Mouse (Mus musculus): ENCODE results near the gene Sfi1. TPM values are rescaled to one million over a fixed set of nuclear protein-coding genes. Genes with fewer than 3 reads are reported as not detected.
"Not testable (repeated sequence)": the region's sequence is repeated elsewhere in the genome, so short reads cannot be mapped to it uniquely, and the experiment has no call there.

Gene Sfi1
- total and polyA plus RNA-seq, 3 experiments = 49.8 to 180 (median 83.6) TPM

DNA sequence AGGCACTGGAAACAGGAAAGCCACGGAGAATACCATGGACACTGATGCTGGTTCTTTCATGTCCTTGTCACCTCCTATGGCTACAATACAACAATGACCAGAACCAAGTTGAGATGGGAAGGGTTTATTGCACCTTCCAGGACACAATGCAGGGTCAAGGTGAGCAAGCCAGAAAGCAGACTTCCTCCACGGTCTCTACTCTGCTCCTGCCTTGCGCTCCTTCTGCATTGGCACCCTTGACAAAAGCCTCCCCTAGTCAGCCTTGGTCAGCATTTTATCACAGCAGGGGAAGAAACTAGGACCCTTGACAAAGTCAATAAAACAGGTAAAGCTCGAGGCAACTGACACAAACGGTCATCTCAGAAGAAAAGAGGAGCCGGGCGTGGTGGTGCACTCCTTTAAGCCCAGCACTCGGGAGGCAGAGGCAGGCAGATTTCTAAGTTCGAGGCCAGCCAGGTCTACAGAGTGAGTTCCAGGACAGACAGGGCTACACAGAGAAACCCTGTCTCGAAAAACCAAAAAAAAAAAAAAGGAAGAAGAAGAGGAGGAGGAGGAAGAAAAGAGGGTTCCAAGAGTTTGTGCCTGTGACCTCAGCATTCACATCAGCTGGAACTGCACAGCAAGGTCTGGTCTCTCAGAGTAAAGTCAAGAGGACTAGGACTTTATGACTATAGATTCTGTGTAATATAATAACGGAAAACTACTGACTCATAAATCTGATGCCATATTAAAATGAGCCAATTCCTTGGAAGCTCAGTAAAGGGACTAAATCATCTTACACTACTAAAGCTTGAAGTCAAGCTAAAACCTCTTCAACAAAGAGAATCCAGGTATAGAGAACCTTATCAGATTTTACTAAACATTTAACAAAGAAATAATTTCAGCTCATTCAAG is 19.6 kb downstream of the Sfi1 start:
- H3K27me3 ChIP-seq (ENCODE audit: control insufficient read depth in 1 of 2, insufficient read depth in 2 of 2, low read length in 2 of 2); H3K9ac ChIP-seq (ENCODE audit: control insufficient read depth, low read depth, low read length, poor library complexity, severe bottlenecking); H3K79me2 ChIP-seq (ENCODE audit: control insufficient read depth, insufficient read depth, low read length, poor library complexity); H3K36me3 ChIP-seq (ENCODE audit: control insufficient read depth in 1 of 2, insufficient read depth in 2 of 2, low read length in 2 of 2); H3K9me3 ChIP-seq (replicated peaks; ENCODE audit: insufficient read depth, low read length); H3K4me3 ChIP-seq (ENCODE audit: control insufficient read depth in 1 of 2, insufficient read depth in 1 of 2, low read depth in 2 of 2, low read length in 2 of 2); H3K27ac ChIP-seq (ENCODE audit: control insufficient read depth, low read depth, low read length); H3K4me1 ChIP-seq (ENCODE audit: control insufficient read depth in 1 of 2, insufficient read depth in 2 of 2, low read length in 2 of 2): not testable (repeated sequence)
- TF ChIP-seq ZNF384 (IDR thresholded peaks at IDR 0.05; ENCODE audit: low read depth, low read length) = peak; percentile 36; the same call in 1 of the 2 replicates
- peak; percentile 42 for DNase-seq (ENCODE audit: low read depth, low spot score)

DNA sequence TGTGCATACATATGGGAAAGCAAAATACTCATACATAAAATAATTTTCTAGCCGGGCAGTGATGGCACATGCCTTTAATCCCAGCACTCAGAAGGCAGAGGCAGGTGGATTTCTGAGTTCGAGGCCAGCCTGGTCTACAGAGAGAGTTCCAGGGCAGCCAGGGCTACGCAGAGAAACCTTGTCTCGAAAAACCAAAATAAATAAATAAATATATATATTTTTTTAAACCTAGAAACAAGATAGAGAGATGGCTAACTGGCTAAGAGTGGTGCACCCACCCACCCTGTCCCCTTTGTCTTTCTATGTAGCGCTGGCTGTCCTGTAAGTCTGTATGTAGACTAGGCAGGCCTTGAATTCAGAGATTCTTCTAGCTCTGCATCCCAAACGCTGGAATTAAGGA is 20.7 kb downstream of the Sfi1 start:
- H3K27ac ChIP-seq (ENCODE audit: control insufficient read depth, low read depth, low read length); H3K79me2 ChIP-seq (ENCODE audit: control insufficient read depth, insufficient read depth, low read length, poor library complexity); H3K27me3 ChIP-seq (ENCODE audit: control insufficient read depth in 1 of 2, insufficient read depth in 2 of 2, low read length in 2 of 2); H3K9me3 ChIP-seq (replicated peaks; ENCODE audit: insufficient read depth, low read length); DNase-seq (ENCODE audit: low read depth, low spot score); H3K4me3 ChIP-seq (ENCODE audit: control insufficient read depth in 1 of 2, insufficient read depth in 1 of 2, low read depth in 2 of 2, low read length in 2 of 2); H3K36me3 ChIP-seq (ENCODE audit: control insufficient read depth in 1 of 2, insufficient read depth in 2 of 2, low read length in 2 of 2); H3K4me1 ChIP-seq (ENCODE audit: control insufficient read depth in 1 of 2, insufficient read depth in 2 of 2, low read length in 2 of 2); H3K9ac ChIP-seq (ENCODE audit: control insufficient read depth, low read depth, low read length, poor library complexity, severe bottlenecking): not testable (repeated sequence)

DNA sequence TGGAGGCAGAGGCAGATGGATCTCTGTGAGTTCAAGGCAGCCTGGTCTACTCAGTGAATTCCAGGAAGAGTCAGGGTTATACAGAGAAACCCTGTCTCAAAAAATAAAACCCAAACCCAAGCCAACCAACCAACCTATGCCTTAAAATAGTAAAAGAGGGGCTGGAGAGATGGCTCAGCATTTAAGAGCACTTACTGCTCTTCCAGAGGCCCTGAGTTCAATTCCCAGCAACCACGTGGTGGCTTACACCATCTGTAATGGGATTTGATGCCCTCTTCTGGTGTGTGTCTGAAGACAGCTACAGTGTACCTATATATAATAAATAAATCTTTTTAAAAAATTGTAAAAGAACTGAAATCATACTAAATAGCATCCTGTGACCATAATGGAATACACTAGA is 21.3 kb downstream of the Sfi1 start:
- H3K9me3 ChIP-seq (replicated peaks; ENCODE audit: insufficient read depth, low read length); H3K4me1 ChIP-seq (ENCODE audit: control insufficient read depth in 1 of 2, insufficient read depth in 2 of 2, low read length in 2 of 2); H3K36me3 ChIP-seq (ENCODE audit: control insufficient read depth in 1 of 2, insufficient read depth in 2 of 2, low read length in 2 of 2); H3K27ac ChIP-seq (ENCODE audit: control insufficient read depth, low read depth, low read length); H3K27me3 ChIP-seq (ENCODE audit: control insufficient read depth in 1 of 2, insufficient read depth in 2 of 2, low read length in 2 of 2); H3K4me3 ChIP-seq (ENCODE audit: control insufficient read depth in 1 of 2, insufficient read depth in 1 of 2, low read depth in 2 of 2, low read length in 2 of 2); H3K79me2 ChIP-seq (ENCODE audit: control insufficient read depth, insufficient read depth, low read length, poor library complexity); DNase-seq (ENCODE audit: low read depth, low spot score); H3K9ac ChIP-seq (ENCODE audit: control insufficient read depth, low read depth, low read length, poor library complexity, severe bottlenecking): not testable (repeated sequence)

DNA sequence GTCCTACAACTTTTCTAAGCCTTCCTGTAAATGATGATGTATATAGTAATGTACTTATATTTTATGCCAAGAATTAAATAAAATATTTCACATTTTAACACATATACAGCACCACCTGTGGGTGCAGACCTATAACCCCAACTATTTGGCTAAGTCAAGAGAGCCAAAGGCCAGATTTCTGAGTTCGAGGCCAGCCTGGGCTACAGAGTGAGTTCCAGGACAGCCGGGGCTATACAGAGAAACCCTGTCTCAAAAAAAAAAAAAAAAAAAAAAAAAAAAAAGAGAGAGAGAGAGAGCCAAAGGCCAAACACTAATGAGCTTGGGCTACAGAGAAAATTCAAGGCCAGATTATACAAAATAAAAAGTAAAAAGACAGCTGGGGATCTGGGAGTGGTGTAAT is 24.2 kb downstream of the Sfi1 start:
- H3K27ac ChIP-seq (ENCODE audit: control insufficient read depth, low read depth, low read length) = not testable (repeated sequence)

DNA sequence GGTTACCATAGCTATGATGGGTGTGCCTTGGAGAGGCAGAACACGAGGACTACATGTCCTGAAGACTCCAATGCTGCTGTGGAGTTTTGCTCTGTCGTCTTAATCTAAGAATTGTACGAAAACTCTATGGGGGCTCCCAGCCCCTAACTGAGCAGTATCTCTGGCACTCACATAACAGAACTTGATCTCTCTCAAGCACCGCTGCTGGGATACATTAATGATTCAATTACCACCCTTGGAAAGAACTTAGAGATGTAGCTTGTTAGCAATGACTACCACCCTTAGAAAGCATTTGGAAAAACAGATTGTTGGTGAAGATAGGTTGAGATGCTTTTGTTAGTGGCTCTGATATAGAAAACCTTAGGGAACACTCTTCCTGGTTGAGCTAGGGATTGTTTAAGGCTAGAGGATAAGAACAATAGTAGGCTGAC is 25.7 kb downstream of the Sfi1 start:
- peak; percentile 36 for DNase-seq (ENCODE audit: low read depth, low spot score)
- not testable (repeated sequence) for H3K4me3 ChIP-seq (ENCODE audit: control insufficient read depth in 1 of 2, insufficient read depth in 1 of 2, low read depth in 2 of 2, low read length in 2 of 2); H3K9ac ChIP-seq (ENCODE audit: control insufficient read depth, low read depth, low read length, poor library complexity, severe bottlenecking); H3K9me3 ChIP-seq (replicated peaks; ENCODE audit: insufficient read depth, low read length); H3K36me3 ChIP-seq (ENCODE audit: control insufficient read depth in 1 of 2, insufficient read depth in 2 of 2, low read length in 2 of 2); H3K27me3 ChIP-seq (ENCODE audit: control insufficient read depth in 1 of 2, insufficient read depth in 2 of 2, low read length in 2 of 2); H3K4me1 ChIP-seq (ENCODE audit: control insufficient read depth in 1 of 2, insufficient read depth in 2 of 2, low read length in 2 of 2); H3K27ac ChIP-seq (ENCODE audit: control insufficient read depth, low read depth, low read length); H3K79me2 ChIP-seq (ENCODE audit: control insufficient read depth, insufficient read depth, low read length, poor library complexity)

More for the DNA sequence above, 24.2 kb downstream of the Sfi1 start:
- not testable (repeated sequence) for H3K79me2 ChIP-seq (ENCODE audit: control insufficient read depth, insufficient read depth, low read length, poor library complexity); H3K9me3 ChIP-seq (replicated peaks; ENCODE audit: insufficient read depth, low read length); H3K4me1 ChIP-seq (ENCODE audit: control insufficient read depth in 1 of 2, insufficient read depth in 2 of 2, low read length in 2 of 2); DNase-seq (ENCODE audit: low read depth, low spot score); H3K27me3 ChIP-seq (ENCODE audit: control insufficient read depth in 1 of 2, insufficient read depth in 2 of 2, low read length in 2 of 2); H3K9ac ChIP-seq (ENCODE audit: control insufficient read depth, low read depth, low read length, poor library complexity, severe bottlenecking); H3K36me3 ChIP-seq (ENCODE audit: control insufficient read depth in 1 of 2, insufficient read depth in 2 of 2, low read length in 2 of 2); H3K4me3 ChIP-seq (ENCODE audit: control insufficient read depth in 1 of 2, insufficient read depth in 1 of 2, low read depth in 2 of 2, low read length in 2 of 2)

DNA sequence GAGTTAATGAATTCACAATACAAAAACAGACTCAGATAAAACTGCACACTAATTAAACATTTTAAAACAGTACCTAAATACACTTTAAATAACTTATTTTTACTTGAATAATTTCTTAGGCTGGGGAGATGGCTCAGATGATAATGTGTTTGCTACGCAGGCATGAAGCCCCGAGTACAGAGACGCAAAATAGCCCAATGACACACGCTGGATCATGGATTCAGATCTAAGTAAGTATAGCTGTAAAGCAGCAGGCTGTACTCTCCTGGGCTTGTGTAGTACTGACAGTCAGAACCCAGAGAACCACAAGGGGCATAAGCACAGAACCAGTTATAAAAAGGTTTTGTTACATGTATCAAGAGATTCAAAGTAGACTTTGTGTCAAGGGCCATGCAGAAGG is 26.1 kb downstream of the Sfi1 start:
- H3K4me1 ChIP-seq (ENCODE audit: control insufficient read depth in 1 of 2, insufficient read depth in 2 of 2, low read length in 2 of 2); H3K36me3 ChIP-seq (ENCODE audit: control insufficient read depth in 1 of 2, insufficient read depth in 2 of 2, low read length in 2 of 2); H3K79me2 ChIP-seq (ENCODE audit: control insufficient read depth, insufficient read depth, low read length, poor library complexity); H3K27me3 ChIP-seq (ENCODE audit: control insufficient read depth in 1 of 2, insufficient read depth in 2 of 2, low read length in 2 of 2); DNase-seq (ENCODE audit: low read depth, low spot score); H3K4me3 ChIP-seq (ENCODE audit: control insufficient read depth in 1 of 2, insufficient read depth in 1 of 2, low read depth in 2 of 2, low read length in 2 of 2); H3K9ac ChIP-seq (ENCODE audit: control insufficient read depth, low read depth, low read length, poor library complexity, severe bottlenecking); H3K9me3 ChIP-seq (replicated peaks; ENCODE audit: insufficient read depth, low read length); H3K27ac ChIP-seq (ENCODE audit: control insufficient read depth, low read depth, low read length): not testable (repeated sequence)

DNA sequence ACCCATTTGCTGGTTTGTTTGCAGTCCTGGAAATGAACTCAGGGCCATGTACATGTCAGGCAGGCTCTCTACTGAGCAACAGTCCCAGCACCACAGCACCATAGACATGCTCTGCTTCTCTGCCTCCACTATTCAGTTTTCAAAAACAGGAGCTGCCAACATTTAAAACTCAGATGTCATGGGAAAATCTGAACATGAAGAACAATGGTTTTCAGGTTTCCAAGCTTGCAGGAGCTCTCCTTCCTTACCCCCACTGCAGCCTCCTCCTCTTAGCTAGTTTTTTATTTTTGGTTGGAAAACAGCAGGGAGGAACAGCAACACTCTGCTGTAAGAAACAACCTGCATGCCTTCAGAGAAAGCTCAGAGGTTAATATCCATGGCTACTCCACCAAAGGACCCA is 26.9 kb downstream of the Sfi1 start:
- H3K9me3 ChIP-seq (replicated peaks; ENCODE audit: insufficient read depth, low read length); H3K27me3 ChIP-seq (ENCODE audit: control insufficient read depth in 1 of 2, insufficient read depth in 2 of 2, low read length in 2 of 2); H3K27ac ChIP-seq (ENCODE audit: control insufficient read depth, low read depth, low read length); H3K79me2 ChIP-seq (ENCODE audit: control insufficient read depth, insufficient read depth, low read length, poor library complexity); H3K9ac ChIP-seq (ENCODE audit: control insufficient read depth, low read depth, low read length, poor library complexity, severe bottlenecking); H3K36me3 ChIP-seq (ENCODE audit: control insufficient read depth in 1 of 2, insufficient read depth in 2 of 2, low read length in 2 of 2); H3K4me3 ChIP-seq (ENCODE audit: control insufficient read depth in 1 of 2, insufficient read depth in 1 of 2, low read depth in 2 of 2, low read length in 2 of 2); H3K4me1 ChIP-seq (ENCODE audit: control insufficient read depth in 1 of 2, insufficient read depth in 2 of 2, low read length in 2 of 2); DNase-seq (ENCODE audit: low read depth, low spot score): not testable (repeated sequence)
